Mouse (Mus musculus) midbrain, embryonic 14.5 days (tissue): ENCODE measurements at regions not wholly inside any gene's neighbourhood (a gene's known extent, or its start where the extent isn't known, plus 50 kb on each side); places are given as distances from the start of the nearest gene placed in this dataset.
"Not testable (repeated sequence)": the region's sequence is repeated elsewhere in the genome, so short reads cannot be mapped to it uniquely, and the experiment has no call there.

Source experiments
- ATAC-seq: fragments of 200-750 bp; cut with Nextera tagmentation; 2 replicates; pipeline ENCODE4 v1.8.0; 2017; ENCODE audit warnings: moderate number of reproducible peaks, moderate library complexity; ENCODE audit not compliant: low FRiP score, low TSS enrichment
- DNase-seq: peaks from one replicate; pipeline ENCODE4 v3.0.0-alpha.2; 2015
- H3K27ac ChIP-seq: fragments of 300-500 bp; sonication (generic); replicated peaks from 2 replicates; pipeline ENCODE4 v1.5.1; 2014; ENCODE audit warnings: mild to moderate bottlenecking, low read depth, low read length, moderate library complexity
- H3K27me3 ChIP-seq: fragments of 300-500 bp; sonication (generic); 2 replicates; pipeline ENCODE4 v1.6.1; 2014; ENCODE audit warnings: low read length, control low read depth, mixed read lengths; ENCODE audit not compliant: control insufficient read depth, insufficient read depth
- H3K36me3 ChIP-seq: fragments of 300-500 bp; sonication (generic); 2 replicates; pipeline ENCODE4 v1.6.1; 2014; ENCODE audit warnings: low read length, control low read depth; ENCODE audit not compliant: control insufficient read depth, insufficient read depth
- H3K4me1 ChIP-seq: fragments of 300-500 bp; sonication (generic); 2 replicates; pipeline ENCODE4 v1.6.1; 2014; ENCODE audit warnings: mild to moderate bottlenecking, antibody characterized with exemption, low read length, control low read depth; ENCODE audit not compliant: control insufficient read depth, insufficient read depth
- H3K4me2 ChIP-seq: fragments of 300-500 bp; sonication (generic); 2 replicates; pipeline ENCODE4 v1.6.1; 2014; ENCODE audit warnings: mild to moderate bottlenecking, low read length, moderate library complexity
- H3K4me3 ChIP-seq: fragments of 300-500 bp; sonication (generic); replicated peaks from 2 replicates; pipeline ENCODE4 v1.5.1; 2014; ENCODE audit warnings: low read depth, low read length
- H3K9ac ChIP-seq: fragments of 300-500 bp; sonication (generic); replicated peaks from 2 replicates; pipeline ENCODE4 v1.6.1; 2014; ENCODE audit warnings: mild to moderate bottlenecking, low read length, moderate library complexity
- H3K9me3 ChIP-seq: fragments of 300-500 bp; sonication (generic); 2 replicates; pipeline ENCODE4 v1.6.1; 2016; ENCODE audit warnings: low read length, control low read depth, mixed read lengths; ENCODE audit not compliant: control insufficient read depth
- WGBS: fragments of 180-500 bp; shearing (Covaris S2); extraction: QIAGEN DNeasy Blood & Tissue Kit; methylation state at CpG from one replicate; pipeline ENCODE4 v1.1.7; 2014; 5-methylcytosine and 5-hydroxymethylcytosine counted together

DNA sequence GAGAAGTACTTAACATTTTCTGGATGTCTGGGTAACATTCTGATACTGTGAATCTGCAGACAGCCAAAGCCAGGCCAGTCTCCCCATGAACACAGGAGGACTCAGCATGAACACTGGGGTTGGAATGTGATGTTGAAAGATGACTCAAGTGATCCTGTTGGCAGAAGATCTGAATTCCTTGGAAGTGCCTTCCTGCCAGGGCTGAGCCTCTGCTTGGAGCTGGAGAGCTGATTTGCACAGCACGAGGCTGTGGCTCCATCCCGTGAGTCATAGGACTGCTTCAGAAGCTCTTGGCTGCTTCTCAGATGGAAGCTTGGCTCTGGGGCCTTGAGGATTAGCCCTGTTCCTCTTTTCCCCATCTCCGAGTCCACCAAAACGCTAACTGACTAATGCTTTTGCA lies 99.5 kb downstream of the Nr2f2 start:
- Histone ChIP-seq H3K27me3 (no peaks in the 10 kb centered on the region), H3K9ac (no peak overlapping the region), H3K4me3 (no peak overlapping the region), H3K27ac (no peak overlapping the region), H3K36me3 (no peaks in the 10 kb centered on the region), H3K4me2 (no peak overlapping the region), H3K9me3 (no peaks in the 10 kb centered on the region), H3K4me1 (no peaks in the 10 kb centered on the region)
- DNase-seq (no peak), ATAC-seq (no peak)
- WGBS, result 70% methylated on average over 4 of the region's 4 CpGs

- no peak overlapping the region for H3K9ac ChIP-seq
- no peak overlapping the region for H3K4me3 ChIP-seq
- WGBS, result 90% methylated on average over 4 of the region's 4 CpGs
- no peak overlapping the region for H3K4me2 ChIP-seq
- ATAC-seq (no peak), DNase-seq (no peak)
- H3K27ac ChIP-seq, result no peak overlapping the region
- H3K27me3 ChIP-seq, result no peaks in the 10 kb centered on the region
- H3K9me3 ChIP-seq, result no peaks in the 10 kb centered on the region
- no peaks in the 10 kb centered on the region for H3K36me3 ChIP-seq
- no peaks in the 10 kb centered on the region for H3K4me1 ChIP-seq
Measured at GRCm38 (mm10) chr7:70256806-70257205, 109.7 kb downstream of the Nr2f2 start.

DNA sequence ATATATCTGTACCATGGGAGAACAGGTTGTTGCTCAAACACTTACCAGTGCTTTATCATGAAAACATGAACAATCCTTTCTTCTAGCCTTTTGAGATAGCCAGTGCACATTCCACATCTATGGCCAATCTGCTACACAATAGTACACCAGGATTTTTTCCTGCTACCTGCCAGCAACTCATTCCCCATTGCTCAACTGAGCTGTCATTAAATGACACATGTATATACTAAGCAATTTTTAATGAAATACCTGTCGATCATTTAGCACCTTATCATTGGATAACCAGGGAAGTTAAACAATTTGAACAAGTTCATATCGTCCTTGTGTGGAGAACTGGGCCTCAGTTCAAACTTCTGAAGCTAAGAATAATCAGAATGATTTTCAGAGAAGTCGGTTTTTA lies 111.5 kb downstream of the Nr2f2 start:
- Histone ChIP-seq H3K4me1 (no peaks in the 10 kb centered on the region), H3K27me3 (no peaks in the 10 kb centered on the region), H3K36me3 (no peaks in the 10 kb centered on the region), H3K9me3 (no peaks in the 10 kb centered on the region), H3K4me2 (no peak overlapping the region), H3K9ac (no peak overlapping the region), H3K27ac (no peak overlapping the region), H3K4me3 (no peak overlapping the region)
- DNase-seq (no peak), ATAC-seq (no peak)
- 82% methylated on average over 3 of the region's 3 CpGs for WGBS

- WGBS, result 69% methylated on average over 4 of the region's 4 CpGs
- Histone ChIP-seq H3K27ac (no peak overlapping the region), H3K4me1 (no peaks in the 10 kb centered on the region), H3K4me2 (no peak overlapping the region), H3K9me3 (no peaks in the 10 kb centered on the region), H3K36me3 (no peaks in the 10 kb centered on the region), H3K27me3 (no peaks in the 10 kb centered on the region), H3K9ac (no peak overlapping the region), H3K4me3 (no peak overlapping the region)
- ATAC-seq (no peak), DNase-seq (no peak)
Measured at GRCm38 (mm10) chr7:70253275-70253674, 113.3 kb downstream of the Nr2f2 start.

DNA sequence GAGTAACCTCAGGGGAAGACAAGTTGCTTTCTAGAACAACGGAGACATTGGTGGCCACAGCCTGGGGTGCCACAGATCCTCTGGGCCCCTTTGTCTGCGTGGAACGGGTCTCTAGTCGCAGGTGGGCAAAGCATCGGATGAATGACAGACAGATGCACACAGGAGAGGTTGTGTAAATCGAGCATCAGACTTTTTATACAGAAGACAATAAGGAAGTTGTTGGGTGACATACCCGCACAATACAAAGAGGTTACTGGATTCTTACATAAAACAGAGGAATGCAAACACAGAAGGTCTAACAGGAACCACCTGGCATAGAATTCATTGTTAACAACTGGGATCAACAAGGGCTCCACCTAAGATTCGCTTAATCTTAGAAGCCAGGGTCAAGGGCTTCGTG lies 127.5 kb downstream of the Nr2f2 start:
- H3K9ac ChIP-seq, H3K4me2 ChIP-seq, H3K4me3 ChIP-seq, H3K27ac ChIP-seq, ATAC-seq, H3K27me3 ChIP-seq, H3K4me1 ChIP-seq, DNase-seq, H3K9me3 ChIP-seq, H3K36me3 ChIP-seq: not testable (repeated sequence)
- WGBS, result 91% methylated on average over 9 of the region's 9 CpGs

DNA sequence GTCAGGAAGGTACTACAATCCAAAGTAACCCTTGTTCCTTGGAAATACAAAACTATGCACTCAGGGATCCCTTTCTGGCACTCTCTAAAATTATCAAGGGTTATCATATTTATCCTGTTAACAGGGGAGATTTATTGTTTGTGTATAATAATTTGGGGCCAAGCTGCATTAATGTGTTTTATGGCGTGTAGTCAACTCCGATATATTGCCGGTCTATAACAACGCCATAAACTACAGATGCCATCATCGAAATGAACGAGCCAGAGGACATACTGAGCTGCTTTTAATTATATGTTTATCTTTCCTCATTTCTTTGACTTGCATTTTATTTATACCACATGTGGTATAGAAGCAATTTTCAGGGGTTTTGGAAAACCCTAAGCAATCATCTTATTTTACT lies 147.2 kb downstream of the Nr2f2 start:
- Histone ChIP-seq H3K4me2 (no peak overlapping the region), H3K27me3 (no peaks in the 10 kb centered on the region), H3K9ac (no peak overlapping the region), H3K4me1 (no peaks in the 10 kb centered on the region), H3K27ac (no peak overlapping the region), H3K9me3 (no peaks in the 10 kb centered on the region), H3K36me3 (no peaks in the 10 kb centered on the region), H3K4me3 (no peak overlapping the region)
- no peak for DNase-seq
- 95% methylated on average over 6 of the region's 6 CpGs for WGBS
- no peak for ATAC-seq

- Histone ChIP-seq H3K27ac (no peak overlapping the region), H3K4me2 (no peak overlapping the region), H3K4me3 (no peak overlapping the region), H3K9me3 (no peaks in the 10 kb centered on the region), H3K9ac (no peak overlapping the region), H3K4me1 (no peaks in the 10 kb centered on the region), H3K36me3 (no peaks in the 10 kb centered on the region), H3K27me3 (no peaks in the 10 kb centered on the region)
- no peak for DNase-seq
- ATAC-seq, result no peak
- 95% methylated on average over 2 of the region's 2 CpGs for WGBS
Measured at GRCm38 (mm10) chr7:70217137-70217536, 149.4 kb downstream of the Nr2f2 start.

- H3K9me3 ChIP-seq, result no peaks in the 10 kb centered on the region
- H3K4me1 ChIP-seq, result no peaks in the 10 kb centered on the region
- no peaks in the 10 kb centered on the region for H3K36me3 ChIP-seq
- H3K4me2 ChIP-seq, result no peak overlapping the region
- H3K4me3 ChIP-seq, result no peak overlapping the region
- ATAC-seq, result no peak
- WGBS, result 70% methylated on average over 4 of the region's 4 CpGs
- H3K9ac ChIP-seq, result no peak overlapping the region
- H3K27me3 ChIP-seq, result no peaks in the 10 kb centered on the region
- no peak overlapping the region for H3K27ac ChIP-seq
- DNase-seq, result no peak
Measured at GRCm38 (mm10) chr7:70213970-70214520, 152.5 kb downstream of the Nr2f2 start.

GRCm38 (mm10) chr7:70205900-70206299 lies 160.6 kb downstream of the Nr2f2 start:
- WGBS, result 91% methylated on average over 1 of the region's 1 CpGs
- ATAC-seq (no peak), DNase-seq (no peak)

More at GRCm38 (mm10) chr7:70205900-70206299, 160.6 kb downstream of the Nr2f2 start:
- no peak overlapping the region for H3K9ac ChIP-seq
- no peak overlapping the region for H3K4me2 ChIP-seq
- no peaks in the 10 kb centered on the region for H3K27me3 ChIP-seq
- H3K9me3 ChIP-seq, result no peaks in the 10 kb centered on the region
- H3K4me3 ChIP-seq, result no peak overlapping the region
- no peaks in the 10 kb centered on the region for H3K36me3 ChIP-seq
- no peak overlapping the region for H3K27ac ChIP-seq
- H3K4me1 ChIP-seq, result no peaks in the 10 kb centered on the region
